Mouse (Mus musculus): ENCODE data around the gene B3gnt2.

B3gnt2 gene

DNA sequence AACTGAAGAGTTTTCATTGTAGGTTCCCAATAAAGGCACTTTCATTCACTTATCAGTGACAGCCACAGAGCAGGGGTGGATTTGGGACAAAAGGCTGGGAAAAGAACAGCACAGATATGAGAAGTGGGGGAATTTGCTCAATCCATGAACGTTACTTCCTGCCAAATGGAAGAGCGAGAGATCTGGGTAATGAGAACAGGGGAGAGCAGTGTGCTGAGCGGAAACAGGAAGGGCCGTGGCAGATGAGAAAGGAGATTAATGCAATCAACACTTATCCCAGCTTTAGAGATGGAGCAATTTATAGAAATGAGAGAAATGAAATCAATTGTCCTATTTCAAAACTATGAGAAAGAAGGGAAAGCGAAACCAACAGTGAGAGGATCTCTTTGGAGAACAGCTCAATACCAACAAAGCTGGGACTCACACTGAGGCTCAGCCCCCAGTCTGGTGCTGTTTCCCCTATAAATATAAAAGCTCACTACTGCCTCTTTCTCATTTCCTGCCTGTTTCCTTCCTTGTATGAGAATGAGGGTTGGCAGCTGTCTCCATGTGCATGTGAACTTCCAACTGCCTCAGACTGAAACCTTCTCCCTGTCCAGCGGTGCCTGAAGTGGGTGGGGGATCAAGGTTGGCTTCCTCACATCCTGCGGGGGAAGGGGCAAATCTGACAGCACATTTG lies 11.0 kb upstream of the B3gnt2 start:
- ATAC-seq (ENCODE audit: low TSS enrichment): no peak

DNA sequence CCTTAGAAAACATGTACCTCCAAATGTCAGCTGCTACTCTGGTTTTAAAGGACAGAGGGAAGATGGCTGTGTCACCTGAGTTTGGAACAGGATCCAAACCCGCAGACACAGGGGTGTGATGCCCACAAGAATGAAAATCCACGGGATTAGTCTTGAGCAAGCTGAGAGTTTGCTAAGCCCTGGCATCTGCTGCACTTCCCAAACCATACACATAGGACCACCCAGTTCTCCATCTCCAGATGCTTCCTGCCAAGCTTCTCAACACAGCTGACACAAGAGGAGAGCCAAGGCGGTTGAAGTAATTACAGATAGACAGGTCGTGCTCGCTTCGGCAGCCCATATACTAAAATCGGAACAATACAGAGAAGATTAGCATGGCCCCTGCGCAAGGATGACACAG lies 7.8 kb upstream of the B3gnt2 start:
- ATAC-seq (ENCODE audit: low TSS enrichment): no peak

DNA sequence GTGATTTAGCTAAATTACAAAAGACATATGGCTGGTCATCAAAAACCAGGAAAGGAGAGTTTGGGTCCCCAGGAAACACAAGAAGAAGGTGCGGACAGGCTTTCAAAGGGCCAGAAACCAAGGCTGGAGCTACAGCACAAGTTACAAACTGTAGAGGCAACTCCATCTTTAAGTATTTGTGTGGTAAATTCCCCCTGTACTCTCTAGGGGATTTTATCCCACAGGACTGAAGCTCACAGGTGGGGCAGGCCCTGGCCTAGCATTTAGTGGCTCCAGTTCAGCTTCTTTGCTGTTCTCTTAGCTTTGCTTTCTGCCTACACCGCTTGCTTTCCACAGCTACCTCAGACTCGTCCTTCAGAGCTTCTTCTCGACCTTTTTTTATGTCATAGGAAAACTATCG lies 6.9 kb upstream of the B3gnt2 start:
- ATAC-seq (ENCODE audit: low TSS enrichment): no peak

DNA sequence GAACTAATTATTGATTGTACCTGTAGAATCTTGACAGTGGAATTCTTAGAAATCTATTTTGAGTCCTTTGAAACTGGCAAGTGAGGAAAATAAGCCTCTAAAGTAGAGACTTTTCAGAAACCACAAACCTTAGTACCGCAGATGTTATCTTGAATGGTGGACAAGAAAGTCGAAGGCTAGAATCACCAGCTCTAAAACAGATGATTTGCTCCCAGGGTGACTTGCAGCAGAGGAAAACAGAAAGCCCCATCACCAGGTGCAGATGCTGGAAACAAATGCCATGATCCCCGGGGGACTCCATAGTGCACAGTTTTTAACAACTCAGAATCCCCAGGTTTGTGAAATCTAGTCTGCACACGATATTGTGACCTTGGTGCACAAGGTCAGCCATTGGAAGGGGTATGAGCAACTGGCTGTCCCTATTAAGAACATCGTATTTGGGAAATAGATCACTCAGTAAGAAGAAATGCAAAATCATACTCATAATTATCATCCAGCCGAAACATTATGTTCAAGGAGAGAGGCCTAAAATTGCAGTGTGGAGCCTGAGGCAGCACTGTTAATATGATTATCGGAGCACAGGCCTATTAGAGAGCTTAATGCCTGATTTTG lies 5.0 kb upstream of the B3gnt2 start:
- no peak for ATAC-seq (ENCODE audit: low TSS enrichment)

DNA sequence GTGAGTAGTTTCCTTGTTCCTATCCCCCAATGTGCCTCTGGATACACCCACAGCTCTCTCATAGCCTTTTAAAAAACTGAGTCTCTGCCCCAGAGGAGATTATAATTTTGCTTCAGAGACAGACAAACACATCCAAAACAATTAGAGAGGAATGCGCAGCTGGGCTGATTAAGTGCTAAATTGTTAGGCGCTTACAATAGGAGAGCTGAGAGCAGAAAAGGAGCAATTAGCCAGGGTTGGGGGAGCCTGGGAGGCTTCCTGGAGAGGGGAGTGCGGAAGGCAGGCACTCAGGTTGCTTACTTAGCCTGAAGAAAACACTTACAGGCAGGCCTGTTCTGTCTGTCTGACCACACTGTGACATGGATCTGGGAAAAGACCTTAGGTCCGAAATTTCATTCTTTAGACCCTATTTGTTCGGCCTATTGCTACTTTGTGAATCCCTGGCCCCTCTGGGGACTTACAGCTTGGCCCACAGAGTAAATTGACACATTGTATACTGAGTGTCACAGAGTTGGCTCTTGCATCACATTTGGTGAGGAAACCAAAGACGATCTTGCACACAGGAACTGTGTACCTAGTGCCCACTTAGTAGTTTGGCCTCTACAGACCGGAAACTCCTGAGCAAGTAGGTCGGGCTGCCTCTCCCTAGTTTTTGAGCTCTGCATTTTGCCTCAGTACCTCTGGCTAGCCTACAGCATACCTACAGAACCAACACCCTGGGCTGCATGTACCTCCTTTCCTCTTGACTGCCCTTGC lies 3.7 kb upstream of the B3gnt2 start:
- no peak for ATAC-seq (ENCODE audit: low TSS enrichment)

DNA sequence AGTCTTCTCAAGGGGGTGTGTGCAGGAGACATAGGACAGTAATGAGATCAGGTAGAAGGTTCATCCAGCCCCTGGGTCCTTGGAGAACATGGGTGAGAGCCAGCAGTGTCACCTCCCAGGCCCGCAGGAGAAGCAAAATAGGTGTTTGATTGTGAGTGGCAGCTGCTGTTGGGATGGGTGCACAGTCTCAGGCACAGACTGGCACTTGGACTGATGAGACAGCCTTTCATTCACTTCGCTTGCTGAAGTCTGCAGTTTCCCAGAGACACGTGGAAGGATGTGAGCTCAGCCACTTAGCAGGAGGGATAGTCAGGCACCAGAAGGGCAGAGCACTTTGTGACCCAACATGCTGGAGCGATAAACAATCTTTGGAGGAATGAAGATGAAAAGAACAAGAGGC lies 2.8 kb upstream of the B3gnt2 start:
- no peak for ATAC-seq (ENCODE audit: low TSS enrichment)

DNA sequence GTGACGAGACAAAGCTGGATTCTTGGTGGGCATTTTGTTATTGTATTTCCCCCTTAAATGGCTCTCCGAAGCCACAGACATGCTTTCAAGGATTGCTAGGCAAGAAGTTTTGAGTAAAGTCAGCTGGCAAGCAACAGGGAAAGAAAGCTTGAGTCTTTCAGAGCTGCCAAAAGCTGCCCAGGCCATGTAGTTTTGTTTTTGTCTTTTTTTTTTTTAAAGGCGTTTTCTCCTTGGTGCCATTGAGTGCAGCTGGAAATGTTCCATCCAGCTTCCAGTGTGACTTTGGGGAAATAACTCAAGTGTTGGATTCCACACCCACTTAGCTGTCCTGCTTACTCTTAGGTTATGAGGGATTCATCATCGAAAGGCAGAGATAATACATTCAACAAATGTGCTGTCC lies 554 bp upstream of the B3gnt2 start:
- ATAC-seq (ENCODE audit: low TSS enrichment): no peak

DNA sequence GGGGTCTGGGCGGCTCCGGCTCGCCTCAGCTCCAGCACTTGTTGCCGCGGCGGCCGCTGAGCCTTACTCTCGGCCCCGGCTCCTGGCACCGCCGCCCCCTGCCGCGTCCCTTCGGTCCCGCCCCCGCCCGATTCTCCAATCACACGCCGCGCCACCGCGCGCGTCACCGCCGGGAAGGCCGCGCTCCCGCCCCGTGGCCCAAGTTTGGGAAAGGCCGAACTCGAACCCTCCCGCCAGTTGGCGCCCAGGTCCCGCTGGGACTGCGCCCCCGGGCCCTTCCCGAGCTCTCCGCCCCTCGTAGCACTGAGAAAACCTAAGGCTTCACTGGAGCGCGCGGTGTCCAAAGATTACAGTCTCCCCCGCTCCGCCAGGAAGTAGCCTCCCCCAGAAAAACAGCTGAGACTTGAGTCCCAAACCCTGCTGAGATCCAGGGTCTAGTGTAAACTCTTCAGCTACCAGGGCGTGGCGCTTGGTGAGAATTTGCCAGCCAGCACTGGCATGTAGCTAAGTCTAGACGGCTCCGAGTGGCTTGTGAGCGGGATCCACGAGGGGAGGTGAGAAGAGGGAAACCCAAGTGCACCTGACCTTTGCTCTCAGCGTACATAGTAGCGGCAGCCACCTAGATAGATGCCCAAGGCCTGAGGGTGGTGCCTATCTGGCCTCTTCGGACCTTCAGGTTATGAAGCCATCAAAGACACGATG lies 977 bp downstream of the B3gnt2 start:
- peak; percentile 74 for ATAC-seq (ENCODE audit: low TSS enrichment)

DNA sequence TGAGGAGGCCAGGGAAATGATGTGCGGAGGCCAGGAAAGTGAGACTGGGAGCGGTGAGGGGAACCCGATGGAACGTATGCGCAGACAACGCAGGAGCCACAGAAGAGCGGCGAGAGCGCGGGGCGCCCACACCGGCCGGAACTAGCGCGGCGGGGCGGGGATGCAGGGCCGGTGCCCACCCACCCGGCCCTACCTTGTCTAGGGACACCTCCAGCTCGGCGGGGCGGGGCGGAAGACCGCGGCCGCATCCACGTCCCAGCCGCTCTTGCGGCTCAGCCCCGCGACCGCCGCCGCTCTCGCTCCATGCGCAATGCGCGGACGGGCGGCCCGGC lies 1.5 kb downstream of the B3gnt2 start:
- ATAC-seq (ENCODE audit: low TSS enrichment): peak; percentile 31

DNA sequence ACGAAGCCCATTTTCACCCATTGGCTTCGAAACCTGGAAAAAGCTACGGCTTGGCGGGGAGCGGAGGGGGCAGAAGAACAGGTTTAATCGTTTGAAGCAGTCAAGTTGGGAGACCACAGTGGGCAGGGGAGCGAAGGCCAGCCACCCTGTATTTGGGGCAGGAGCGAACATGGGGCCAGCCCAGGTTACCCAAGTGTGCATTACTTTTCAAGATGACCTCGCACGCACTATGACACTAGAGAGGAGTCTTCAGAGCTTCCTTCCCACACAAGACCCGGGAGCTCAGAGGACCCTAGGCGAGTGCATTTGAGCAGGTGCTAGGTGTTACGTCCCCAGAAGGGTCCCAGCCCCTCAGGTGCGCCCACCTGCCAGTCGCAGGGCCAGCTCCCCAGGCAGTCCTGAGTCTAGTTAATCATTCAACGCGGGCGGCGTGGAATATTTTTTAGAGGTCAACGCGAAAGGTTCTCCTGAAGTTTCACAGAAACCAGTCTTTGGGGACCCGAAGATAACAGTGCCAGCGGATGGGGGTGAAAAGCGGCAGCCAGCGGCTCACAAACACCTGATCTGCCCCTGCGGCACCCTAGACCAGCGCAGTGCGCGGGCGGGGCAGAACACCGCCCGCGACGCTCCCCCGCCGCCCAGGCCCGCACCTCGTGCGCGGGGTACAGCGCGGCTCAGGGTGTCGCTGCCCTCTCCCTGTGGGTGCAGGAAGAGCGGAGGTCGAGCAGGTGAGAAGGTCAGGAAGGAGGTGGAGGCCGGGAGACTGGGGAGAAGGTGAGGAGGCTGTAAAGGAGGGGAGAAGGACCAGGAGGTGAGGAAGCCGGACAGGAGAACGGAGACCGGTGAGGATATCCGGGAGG lies 2.1 kb downstream of the B3gnt2 start:
- ATAC-seq (ENCODE audit: low TSS enrichment): 0 out of 2 replicates have a peak, but pooled peaks have one; percentile 19

DNA sequence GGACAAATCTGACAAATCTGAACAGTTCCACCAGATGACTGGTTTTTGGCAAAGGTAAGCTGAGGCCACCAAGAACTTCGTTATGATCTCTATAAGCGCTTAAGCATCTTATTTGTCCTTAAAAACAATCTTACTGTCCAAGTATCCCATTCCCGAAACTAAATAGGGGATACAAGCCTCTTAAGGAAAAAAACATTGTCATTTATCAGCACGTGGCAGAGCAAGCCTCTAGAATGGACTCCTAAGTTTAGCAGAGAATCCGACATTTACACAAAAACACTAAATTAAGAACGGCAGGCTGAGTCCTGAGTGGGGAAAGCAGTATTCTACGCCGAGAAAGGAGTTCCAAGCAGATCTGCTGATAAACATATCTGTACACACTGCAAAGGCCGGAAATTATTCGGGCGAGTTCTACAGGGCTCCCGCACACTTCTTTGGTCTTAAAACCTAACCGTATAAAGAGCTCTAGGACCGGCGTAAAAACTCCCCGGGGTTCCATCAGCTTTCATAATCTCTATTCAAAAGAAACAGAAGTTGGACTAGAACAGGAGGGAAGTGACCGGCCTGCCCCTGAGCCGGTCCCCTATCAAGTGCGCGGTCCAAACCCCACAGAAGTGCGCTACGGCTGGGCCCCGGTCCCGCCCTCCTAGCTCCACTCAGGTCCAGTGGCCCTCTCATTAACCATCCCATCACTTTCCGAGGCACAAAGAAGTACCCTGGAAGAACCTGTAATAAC lies 2.9 kb downstream of the B3gnt2 start:
- no peak for ATAC-seq (ENCODE audit: low TSS enrichment)

DNA sequence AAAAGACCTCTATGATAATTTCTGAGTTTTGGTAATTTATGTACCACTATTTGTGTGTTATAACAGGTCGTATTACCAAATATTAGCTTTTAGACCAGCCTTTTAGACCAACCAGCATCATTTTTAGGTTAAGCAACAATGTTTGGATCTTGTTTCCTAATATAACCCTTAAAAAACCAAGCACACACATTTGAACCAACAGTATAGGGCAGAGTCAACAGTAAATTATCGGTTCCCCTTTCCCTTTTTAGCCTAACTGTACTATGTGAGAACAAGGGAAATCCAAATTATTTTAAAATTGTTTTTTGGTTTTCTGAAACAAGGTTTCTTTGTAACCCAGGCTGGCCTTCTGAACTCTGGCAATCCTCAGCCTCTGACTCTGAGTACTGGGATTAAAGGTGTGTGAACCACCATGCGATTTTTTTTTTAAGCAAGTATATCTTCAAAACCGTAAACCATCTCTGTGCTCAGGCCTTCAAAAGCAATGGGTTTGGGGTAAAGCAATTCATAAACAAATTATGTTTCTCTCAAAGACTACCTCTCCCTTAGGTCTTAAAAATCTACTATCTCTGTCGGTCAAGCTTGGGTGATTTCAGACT lies 3.6 kb downstream of the B3gnt2 start:
- no peak for ATAC-seq (ENCODE audit: low TSS enrichment)

DNA sequence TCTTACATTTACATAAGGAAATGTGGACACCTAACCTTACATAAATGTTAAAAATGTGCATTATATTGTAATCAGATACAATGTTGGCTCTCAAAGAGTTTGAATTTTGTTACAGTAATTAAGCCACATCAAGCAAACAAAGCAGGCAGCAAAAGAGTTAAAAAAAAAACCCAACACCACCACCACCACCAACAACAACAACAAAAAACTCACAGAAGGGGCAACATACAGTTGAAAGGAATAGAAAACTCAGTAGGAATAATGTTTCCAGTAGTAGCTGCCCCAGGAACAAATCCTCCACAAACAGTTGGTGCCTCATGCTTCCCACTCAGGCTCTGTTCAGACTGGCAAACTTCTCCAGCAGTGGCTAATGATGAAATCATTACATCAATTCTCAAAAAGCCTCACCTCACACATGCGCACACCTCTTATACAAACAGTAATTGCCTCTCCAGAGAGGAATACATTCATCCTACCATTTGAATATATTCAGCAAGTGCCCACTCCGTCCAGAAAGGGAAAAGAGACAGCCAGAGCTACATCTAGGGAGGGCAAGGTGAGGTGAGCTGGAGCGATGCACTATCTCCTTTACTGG lies 4.3 kb downstream of the B3gnt2 start:
- peak; percentile 5; the same call in 1 of the 2 replicates for ATAC-seq (ENCODE audit: low TSS enrichment)

DNA sequence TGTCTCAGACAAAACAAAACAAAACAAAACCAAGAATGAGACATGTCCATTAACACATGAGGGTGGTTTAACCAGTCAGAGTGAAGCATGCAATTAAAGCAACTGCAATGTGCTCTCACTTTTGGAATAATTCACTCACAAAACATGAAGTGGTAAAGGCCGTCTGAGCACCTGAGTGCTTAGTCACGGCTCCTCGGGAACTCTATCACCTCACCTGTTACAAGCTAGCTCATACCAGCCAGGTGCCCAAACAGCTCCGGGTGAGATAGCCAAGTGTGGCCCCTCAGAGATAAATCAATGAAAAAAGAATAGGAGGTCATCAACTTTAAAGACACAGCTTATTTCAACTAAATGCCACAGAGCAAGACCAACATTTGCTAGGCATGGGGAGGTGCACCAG lies 6.2 kb downstream of the B3gnt2 start:
- ATAC-seq (ENCODE audit: low TSS enrichment): no peak

DNA sequence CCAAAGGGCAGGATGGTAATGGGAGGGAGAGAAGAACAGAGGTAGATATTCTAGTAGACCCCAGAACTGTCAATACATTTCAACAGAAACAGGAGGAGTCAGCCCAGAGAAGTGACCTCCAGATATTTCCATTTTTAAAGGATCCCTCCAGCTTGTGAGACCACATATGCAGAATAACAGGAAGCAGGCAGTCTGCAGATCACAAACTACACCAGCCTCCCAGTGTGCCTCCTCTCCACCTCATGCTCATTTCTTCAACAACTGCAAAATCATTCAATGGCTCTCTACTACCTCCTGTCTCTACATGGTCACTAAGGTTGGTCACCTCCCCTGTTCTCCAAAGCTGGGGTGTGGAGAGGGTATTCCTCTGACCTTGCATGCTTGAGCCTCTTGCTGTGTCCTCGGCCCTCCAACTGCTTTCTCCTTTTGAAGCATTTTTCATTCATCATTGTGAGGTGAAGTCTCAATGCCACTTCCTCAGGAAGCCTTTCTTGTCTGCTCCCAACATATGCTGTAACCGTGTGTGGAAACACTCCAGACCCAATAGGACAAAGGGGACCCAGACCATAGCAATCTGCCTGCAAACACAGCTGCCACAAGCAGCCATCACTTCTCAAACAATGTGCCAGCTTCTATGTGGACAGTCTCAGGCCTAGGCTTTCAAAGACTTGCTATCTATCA lies 7.1 kb downstream of the B3gnt2 start:
- no peak for ATAC-seq (ENCODE audit: low TSS enrichment)

DNA sequence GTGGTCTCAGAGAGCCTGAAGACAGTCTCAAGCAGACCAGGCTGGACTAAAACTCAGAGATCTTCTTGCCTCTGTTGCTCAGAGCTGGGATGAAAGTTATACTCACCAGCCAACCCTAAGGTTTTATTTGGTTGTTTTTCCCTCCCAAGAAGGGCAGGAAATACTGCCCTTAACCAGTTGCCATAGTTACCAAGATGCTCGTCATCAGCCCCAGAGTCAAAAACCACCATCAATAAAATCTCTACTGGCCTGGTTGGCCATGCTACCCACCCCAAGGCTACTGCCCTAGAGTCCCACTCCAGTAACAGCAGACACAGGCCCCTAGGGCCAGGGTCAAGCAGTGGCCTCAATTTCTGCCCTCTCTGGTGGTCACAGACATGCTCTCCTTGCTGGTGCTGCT lies 8.3 kb downstream of the B3gnt2 start:
- ATAC-seq (ENCODE audit: low TSS enrichment): no peak

DNA sequence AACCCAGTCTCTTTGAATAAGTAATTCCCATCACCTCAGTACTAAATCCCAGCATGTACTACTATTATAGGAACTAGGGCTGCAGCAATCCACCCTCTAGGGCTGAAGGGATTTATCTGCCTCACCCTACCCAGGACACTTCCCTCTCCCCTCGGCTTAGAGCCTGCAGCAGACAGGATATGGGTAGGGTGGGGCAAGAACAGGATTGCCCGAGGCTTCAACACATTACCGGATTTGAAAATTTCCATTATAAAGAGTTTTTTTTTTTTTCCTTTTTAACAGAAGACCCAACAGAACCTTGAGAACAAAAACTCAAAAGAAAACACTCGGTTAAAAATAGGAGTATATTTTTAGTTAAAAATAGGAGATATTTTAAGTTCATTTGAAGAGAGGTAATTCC lies 9.3 kb downstream of the B3gnt2 start:
- no peak for ATAC-seq (ENCODE audit: low TSS enrichment)

DNA sequence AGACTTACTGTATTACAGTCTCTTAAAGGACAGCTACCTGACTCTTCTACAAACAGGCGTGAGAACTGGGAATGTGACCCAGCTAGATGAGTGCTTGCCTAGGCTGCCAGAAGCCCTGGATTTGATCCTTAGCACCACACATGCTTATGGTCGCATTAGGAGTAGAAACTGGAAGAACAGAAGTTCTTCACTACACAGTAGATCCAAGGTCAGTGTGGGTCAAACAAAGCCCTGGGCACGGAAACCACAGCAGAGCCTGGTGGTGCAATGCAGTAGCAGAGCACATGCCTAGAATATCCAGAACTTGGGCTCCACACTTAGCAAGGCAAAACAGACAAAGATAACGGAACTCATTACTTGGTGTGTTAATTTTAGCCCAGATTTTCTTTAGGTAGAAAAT lies 10.7 kb downstream of the B3gnt2 start:
- no peak for ATAC-seq (ENCODE audit: low TSS enrichment)

DNA sequence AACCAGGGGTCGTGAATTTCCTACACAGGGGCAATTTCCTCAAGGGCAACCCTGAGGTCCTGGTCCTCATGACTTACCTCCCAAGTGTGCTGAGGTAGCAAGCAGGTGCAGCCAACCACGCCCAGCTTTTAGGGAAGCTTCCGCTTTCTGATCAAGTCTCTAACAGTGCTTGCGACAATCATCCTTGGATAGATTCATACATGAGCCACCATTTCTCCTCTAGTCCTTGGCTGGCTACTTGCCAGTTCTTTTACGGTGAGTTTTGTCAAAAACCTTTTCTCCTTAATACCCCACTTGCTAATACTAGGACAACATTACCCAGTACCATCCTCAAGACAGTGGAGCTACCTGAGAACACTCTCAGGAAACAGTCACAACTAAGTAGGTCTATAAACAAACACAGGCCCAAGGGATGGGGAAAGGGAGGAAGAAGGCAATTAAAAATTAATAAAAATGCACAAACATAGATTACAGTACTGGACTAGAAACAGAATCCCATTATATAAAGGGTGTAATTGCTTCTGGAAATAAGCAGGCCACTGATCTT lies 12.0 kb downstream of the B3gnt2 start:
- ATAC-seq (ENCODE audit: low TSS enrichment): no peak

Data from frontal cortex, adult (tissue).